Mouse (Mus musculus): ENCODE measurements around the gene Pitpnm3. TPM values are rescaled to one million over a fixed set of nuclear protein-coding genes. Genes with fewer than 3 reads are reported as not detected.

The Pitpnm3 gene
- polyA plus RNA-seq, 2 experiments from 2014 or later = 0.11 TPM; not detected in 1

GRCm38 (mm10) chr11:72092390-72092789, 43.2 kb downstream of the Pitpnm3 start:
- no peak for ATAC-seq

- no peak for ATAC-seq
Observed at GRCm38 (mm10) chr11:72086251-72087046, 49.1 kb downstream of the Pitpnm3 start.

GRCm38 (mm10) chr11:72084337-72084736, 51.2 kb downstream of the Pitpnm3 start:
- ATAC-seq = no peak

- ATAC-seq = no peak
Observed at GRCm38 (mm10) chr11:72082601-72083000, 53.0 kb downstream of the Pitpnm3 start.

GRCm38 (mm10) chr11:72080461-72080860, 55.1 kb downstream of the Pitpnm3 start:
- ATAC-seq = no peak

- ATAC-seq = no peak
Observed at GRCm38 (mm10) chr11:72078647-72079046, 56.9 kb downstream of the Pitpnm3 start.

GRCm38 (mm10) chr11:72078056-72078455, 57.5 kb downstream of the Pitpnm3 start:
- no peak for ATAC-seq

GRCm38 (mm10) chr11:72074230-72074629, 61.3 kb downstream of the Pitpnm3 start:
- no peak for ATAC-seq

- no peak for ATAC-seq
Observed at GRCm38 (mm10) chr11:72072331-72072905, 63.2 kb downstream of the Pitpnm3 start.

GRCm38 (mm10) chr11:72070733-72071132, 64.8 kb downstream of the Pitpnm3 start:
- no peak for ATAC-seq

GRCm38 (mm10) chr11:72068026-72068425, 67.6 kb downstream of the Pitpnm3 start:
- ATAC-seq = no peak

- ATAC-seq = no peak
Observed at GRCm38 (mm10) chr11:72067326-72067725, 68.3 kb downstream of the Pitpnm3 start.

- ATAC-seq = no peak
Observed at GRCm38 (mm10) chr11:72066330-72066729, 69.2 kb downstream of the Pitpnm3 start.

GRCm38 (mm10) chr11:72065103-72065502, 70.5 kb downstream of the Pitpnm3 start:
- no peak for ATAC-seq

GRCm38 (mm10) chr11:72064414-72064813, 71.2 kb downstream of the Pitpnm3 start:
- ATAC-seq = no peak

- no peak for ATAC-seq
Observed at GRCm38 (mm10) chr11:72061093-72061620, 74.4 kb downstream of the Pitpnm3 start.

GRCm38 (mm10) chr11:72060416-72060815, 75.2 kb downstream of the Pitpnm3 start:
- no peak for ATAC-seq

GRCm38 (mm10) chr11:72057166-72057565, 78.4 kb downstream of the Pitpnm3 start:
- no peak for ATAC-seq

- ATAC-seq = no peak
Observed at GRCm38 (mm10) chr11:72055176-72055575, 80.4 kb downstream of the Pitpnm3 start.

GRCm38 (mm10) chr11:72052636-72053035, 82.9 kb downstream of the Pitpnm3 start:
- ATAC-seq = no peak

GRCm38 (mm10) chr11:72052221-72052620, 83.4 kb downstream of the Pitpnm3 start:
- no peak for ATAC-seq

GRCm38 (mm10) chr11:72050895-72051858, 84.4 kb downstream of the Pitpnm3 start:
- ATAC-seq = no peak
